Mouse (Mus musculus) mesoderm, embryonic 11.5 days (tissue): ENCODE results near the gene Hist1h2bc.

Experiments used
- DNase-seq: peaks from one replicate; pipeline ENCODE4 v3.0.0-alpha.2; 2012; ENCODE audit warnings: low read depth, low spot score

Gene Hist1h2bc

GRCm38 (mm10) chr13:23737091-23737490 lies 53.1 kb downstream of the Hist1h2bc start:
- no peak for DNase-seq

GRCm38 (mm10) chr13:23738041-23738440 lies 54.0 kb downstream of the Hist1h2bc start:
- no peak for DNase-seq

- DNase-seq = peak; percentile 93
Observed at GRCm38 (mm10) chr13:23738677-23739068, 54.7 kb downstream of the Hist1h2bc start, which contains the start of gene Hist1h1c. Hist1h1c (plus strand) TSS chr13:23738808.

GRCm38 (mm10) chr13:23739069-23739921 lies 55.3 kb downstream of the Hist1h2bc start:
- peak; percentile 94 for DNase-seq

GRCm38 (mm10) chr13:23739922-23740252 lies 55.9 kb downstream of the Hist1h2bc start:
- DNase-seq = no peak

GRCm38 (mm10) chr13:23740256-23740840 lies 56.3 kb downstream of the Hist1h2bc start:
- DNase-seq = no peak

GRCm38 (mm10) chr13:23740910-23741309 lies 56.9 kb downstream of the Hist1h2bc start:
- DNase-seq = no peak

- DNase-seq = no peak
Observed at GRCm38 (mm10) chr13:23742007-23742406, 58.0 kb downstream of the Hist1h2bc start.
